Mouse (Mus musculus): ENCODE measurements at regions not wholly inside any gene's neighbourhood (a gene's known extent, or its start where the extent isn't known, plus 50 kb on each side); places are given as distances from the start of the nearest gene placed in this dataset.

DNA sequence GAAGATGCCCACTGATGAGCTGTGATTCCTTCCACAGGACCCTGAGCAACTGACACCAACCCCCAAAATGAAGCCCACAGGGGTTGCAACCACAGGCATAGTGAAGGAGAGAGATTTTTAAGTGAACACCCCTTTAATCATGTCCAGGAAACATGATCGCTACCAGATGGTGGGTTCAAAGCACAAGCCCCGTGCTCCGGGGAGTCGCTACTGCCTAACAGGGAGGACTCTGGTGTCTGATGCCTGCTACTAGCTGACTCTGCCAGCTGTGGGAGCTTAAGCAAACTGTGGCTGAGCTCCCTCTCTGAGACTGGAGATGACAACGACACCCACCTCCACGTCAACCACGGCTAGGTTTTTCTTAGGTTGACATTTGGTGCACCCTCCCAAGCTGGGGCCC is 159.7 kb upstream of the Six2 start:
- no peak overlapping the region for H3K4me3 ChIP-seq (ENCODE audit: low read depth, low read length)
- WGBS = 48% methylated on average over 7 of the region's 7 CpGs
- no peak overlapping the region for H3K9ac ChIP-seq (replicated peaks; ENCODE audit: low read depth, low read length)
- H3K4me2 ChIP-seq (replicated peaks; ENCODE audit: low read depth, low read length) = no peak overlapping the region
- no peaks in the 10 kb centered on the region for H3K36me3 ChIP-seq (ENCODE audit: control insufficient read depth, insufficient read depth, low read length)
- ATAC-seq (ENCODE audit: insufficient number of reproducible peaks, insufficient read depth, low FRiP score, low read depth) = no peak
- no peaks in the 10 kb centered on the region for H3K4me1 ChIP-seq (ENCODE audit: control insufficient read depth, insufficient read depth, low read length)
- no peaks in the 10 kb centered on the region for H3K9me3 ChIP-seq (ENCODE audit: control insufficient read depth, low read depth, low read length)
- no peaks in the 10 kb centered on the region for H3K27me3 ChIP-seq (ENCODE audit: control insufficient read depth, insufficient read depth, low read length)
- no peak overlapping the region for H3K27ac ChIP-seq (ENCODE audit: low read length)

DNA sequence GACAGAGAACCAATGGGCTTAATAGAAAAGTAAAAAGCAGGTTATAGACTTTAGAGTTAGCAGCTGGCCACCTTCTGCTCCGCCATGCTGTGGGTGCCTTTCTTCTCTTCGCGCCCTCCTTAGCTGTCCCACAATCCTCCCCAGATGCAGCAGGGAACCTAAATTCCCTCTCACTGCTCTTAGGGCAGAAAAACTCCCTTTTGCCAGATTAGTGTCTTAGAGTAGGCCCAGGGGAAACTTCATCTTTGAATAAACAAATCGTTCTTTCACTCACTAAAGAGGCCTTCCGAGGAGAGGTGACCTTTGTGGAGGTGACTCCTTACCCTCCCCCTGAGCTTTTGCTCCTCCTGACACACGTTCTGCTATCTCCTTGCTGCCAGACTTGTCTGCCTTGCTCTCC is 157.0 kb upstream of the Six2 start:
- Histone ChIP-seq H3K4me2 (replicated peaks; ENCODE audit: low read depth, low read length) (no peak overlapping the region), H3K27ac (ENCODE audit: low read length) (no peak overlapping the region), H3K4me3 (ENCODE audit: low read depth, low read length) (no peak overlapping the region), H3K36me3 (ENCODE audit: control insufficient read depth, insufficient read depth, low read length) (no peaks in the 10 kb centered on the region), H3K27me3 (ENCODE audit: control insufficient read depth, insufficient read depth, low read length) (no peaks in the 10 kb centered on the region), H3K9ac (replicated peaks; ENCODE audit: low read depth, low read length) (no peak overlapping the region), H3K9me3 (ENCODE audit: control insufficient read depth, low read depth, low read length) (no peaks in the 10 kb centered on the region), H3K4me1 (ENCODE audit: control insufficient read depth, insufficient read depth, low read length) (no peaks in the 10 kb centered on the region)
- no peak for ATAC-seq (ENCODE audit: insufficient number of reproducible peaks, insufficient read depth, low FRiP score, low read depth)
- WGBS = 51% methylated on average over 6 of the region's 6 CpGs

DNA sequence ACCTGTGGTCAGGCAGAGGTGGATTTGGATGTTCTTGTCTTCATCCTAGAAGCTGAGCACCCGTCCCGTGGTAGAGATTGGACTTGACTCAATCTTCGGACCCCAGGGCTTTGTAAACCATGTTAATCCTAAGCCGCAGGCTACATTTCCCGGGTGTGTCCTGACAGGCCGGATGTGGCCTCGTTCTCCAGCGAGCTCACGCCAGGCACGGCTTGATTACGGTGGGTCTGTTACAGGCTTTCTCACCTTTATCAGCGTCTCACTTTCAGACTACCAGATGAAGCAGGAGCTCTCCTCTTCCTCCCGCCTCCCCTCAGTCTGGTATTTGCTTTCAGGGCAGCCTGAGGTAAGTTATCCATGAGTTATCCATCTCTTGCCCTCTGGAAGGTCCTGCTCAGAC is 156.4 kb upstream of the Six2 start:
- Histone ChIP-seq H3K27me3 (ENCODE audit: control insufficient read depth, insufficient read depth, low read length) (no peaks in the 10 kb centered on the region), H3K4me3 (ENCODE audit: low read depth, low read length) (no peak overlapping the region), H3K27ac (ENCODE audit: low read length) (no peak overlapping the region), H3K4me1 (ENCODE audit: control insufficient read depth, insufficient read depth, low read length) (no peaks in the 10 kb centered on the region), H3K36me3 (ENCODE audit: control insufficient read depth, insufficient read depth, low read length) (no peaks in the 10 kb centered on the region), H3K4me2 (replicated peaks; ENCODE audit: low read depth, low read length) (no peak overlapping the region), H3K9me3 (ENCODE audit: control insufficient read depth, low read depth, low read length) (no peaks in the 10 kb centered on the region), H3K9ac (replicated peaks; ENCODE audit: low read depth, low read length) (no peak overlapping the region)
- no peak for ATAC-seq (ENCODE audit: insufficient number of reproducible peaks, insufficient read depth, low FRiP score, low read depth)
- WGBS = 80% methylated on average over 13 of the region's 13 CpGs

DNA sequence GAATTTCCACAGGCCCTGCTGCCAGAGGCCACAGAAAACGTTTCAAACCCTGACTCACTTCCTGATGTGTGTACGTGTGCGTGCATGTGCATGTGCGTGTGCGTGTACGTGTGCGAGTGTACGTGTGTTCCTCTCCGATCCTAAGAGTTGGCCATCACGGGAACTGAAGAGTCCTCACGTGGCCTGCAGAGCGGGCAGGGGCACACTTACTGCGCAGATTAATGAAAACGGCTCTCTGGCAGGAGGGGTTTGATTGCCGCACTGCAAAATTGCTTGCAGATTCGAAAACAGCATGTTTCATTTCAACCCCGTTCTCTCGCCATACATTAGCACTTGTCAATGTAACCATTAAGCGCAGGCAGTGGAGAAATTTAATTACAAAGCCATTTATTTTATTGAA is 135.0 kb upstream of the Six2 start:
- Histone ChIP-seq H3K4me1 (ENCODE audit: control insufficient read depth, insufficient read depth, low read length) (no peaks in the 10 kb centered on the region), H3K9me3 (ENCODE audit: control insufficient read depth, low read depth, low read length) (no peaks in the 10 kb centered on the region), H3K9ac (replicated peaks; ENCODE audit: low read depth, low read length) (no peak overlapping the region), H3K4me3 (ENCODE audit: low read depth, low read length) (no peak overlapping the region), H3K36me3 (ENCODE audit: control insufficient read depth, insufficient read depth, low read length) (no peaks in the 10 kb centered on the region), H3K27me3 (ENCODE audit: control insufficient read depth, insufficient read depth, low read length) (no peaks in the 10 kb centered on the region), H3K27ac (ENCODE audit: low read length) (no peak overlapping the region), H3K4me2 (replicated peaks; ENCODE audit: low read depth, low read length) (no peak overlapping the region)
- ATAC-seq (ENCODE audit: insufficient number of reproducible peaks, insufficient read depth, low FRiP score, low read depth) = no peak
- WGBS = 55% methylated on average over 19 of the region's 19 CpGs

DNA sequence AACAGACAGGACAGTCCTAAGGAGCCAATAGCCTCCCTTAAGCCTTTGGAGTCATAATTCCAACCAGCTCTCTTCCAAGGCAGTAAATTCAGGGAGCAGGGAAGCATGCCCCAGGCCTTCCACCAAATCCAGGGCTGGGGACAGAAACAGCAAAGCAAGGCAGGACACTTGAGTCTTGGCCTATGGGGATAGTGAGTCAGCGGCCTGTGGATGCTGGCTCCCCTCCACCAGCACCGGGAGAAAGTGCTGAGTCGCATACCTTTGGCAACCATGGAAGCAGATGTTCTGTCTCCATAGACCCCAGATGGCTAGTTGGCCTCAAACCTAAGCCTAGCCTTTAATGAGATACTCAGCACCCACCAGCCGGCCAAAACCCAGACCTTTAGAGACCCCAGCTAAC is 133.8 kb upstream of the Six2 start:
- Histone ChIP-seq H3K36me3 (ENCODE audit: control insufficient read depth, insufficient read depth, low read length) (no peaks in the 10 kb centered on the region), H3K27me3 (ENCODE audit: control insufficient read depth, insufficient read depth, low read length) (no peaks in the 10 kb centered on the region), H3K9ac (replicated peaks; ENCODE audit: low read depth, low read length) (no peak overlapping the region), H3K4me3 (ENCODE audit: low read depth, low read length) (no peak overlapping the region), H3K27ac (ENCODE audit: low read length) (no peak overlapping the region), H3K9me3 (ENCODE audit: control insufficient read depth, low read depth, low read length) (no peaks in the 10 kb centered on the region), H3K4me1 (ENCODE audit: control insufficient read depth, insufficient read depth, low read length) (no peaks in the 10 kb centered on the region), H3K4me2 (replicated peaks; ENCODE audit: low read depth, low read length) (no peak overlapping the region)
- no peak for ATAC-seq (ENCODE audit: insufficient number of reproducible peaks, insufficient read depth, low FRiP score, low read depth)
- 82% methylated on average over 4 of the region's 4 CpGs for WGBS

DNA sequence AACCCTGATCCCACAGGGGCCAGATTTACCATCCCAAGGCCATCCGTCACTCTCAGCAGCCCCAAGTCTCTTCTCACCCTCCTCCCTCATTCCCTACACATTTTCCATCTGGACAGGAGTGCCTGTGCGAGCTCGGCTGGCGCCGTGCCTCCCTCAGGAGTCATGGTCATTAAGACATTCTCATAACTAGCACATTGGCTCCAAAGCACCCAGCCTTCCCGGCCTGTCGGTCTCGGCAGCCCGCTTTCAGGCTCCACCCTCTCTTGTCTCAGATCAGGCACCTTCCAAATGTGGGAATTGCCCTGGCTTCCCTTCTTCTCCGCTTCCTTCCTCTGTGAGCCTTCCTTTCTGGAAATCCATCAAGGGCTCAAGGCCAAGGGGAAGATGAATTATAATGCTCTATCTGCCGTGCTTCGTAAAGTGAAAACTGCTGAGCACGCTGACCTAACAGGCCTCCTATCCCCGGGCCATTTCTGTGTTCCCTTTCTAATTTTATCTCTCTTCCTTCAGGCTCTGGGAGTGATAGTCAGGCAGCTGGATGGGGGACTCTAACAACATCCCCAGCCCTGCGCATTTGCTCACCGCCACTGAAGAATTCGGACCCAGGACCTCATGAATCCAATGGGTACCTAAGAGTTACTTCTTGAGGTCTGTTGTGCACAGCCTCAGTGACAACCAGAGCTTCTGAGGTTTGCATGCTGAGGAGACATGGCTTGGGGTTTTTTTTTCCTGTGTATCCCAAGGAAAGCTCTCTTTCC is 130.2 kb upstream of the Six2 start:
- Histone ChIP-seq H3K4me2 (replicated peaks; ENCODE audit: low read depth, low read length) (no peak overlapping the region), H3K4me1 (ENCODE audit: control insufficient read depth, insufficient read depth, low read length) (no peaks in the 10 kb centered on the region), H3K9me3 (ENCODE audit: control insufficient read depth, low read depth, low read length) (no peaks in the 10 kb centered on the region), H3K4me3 (ENCODE audit: low read depth, low read length) (no peak overlapping the region), H3K9ac (replicated peaks; ENCODE audit: low read depth, low read length) (no peak overlapping the region), H3K36me3 (ENCODE audit: control insufficient read depth, insufficient read depth, low read length) (no peaks in the 10 kb centered on the region), H3K27ac (ENCODE audit: low read length) (no peak overlapping the region; the same call in 1 of the 2 replicates), H3K27me3 (ENCODE audit: control insufficient read depth, insufficient read depth, low read length) (no peaks in the 10 kb centered on the region)
- 61% methylated on average over 17 of the region's 17 CpGs for WGBS
- ATAC-seq (ENCODE audit: insufficient number of reproducible peaks, insufficient read depth, low FRiP score, low read depth) = no peak

DNA sequence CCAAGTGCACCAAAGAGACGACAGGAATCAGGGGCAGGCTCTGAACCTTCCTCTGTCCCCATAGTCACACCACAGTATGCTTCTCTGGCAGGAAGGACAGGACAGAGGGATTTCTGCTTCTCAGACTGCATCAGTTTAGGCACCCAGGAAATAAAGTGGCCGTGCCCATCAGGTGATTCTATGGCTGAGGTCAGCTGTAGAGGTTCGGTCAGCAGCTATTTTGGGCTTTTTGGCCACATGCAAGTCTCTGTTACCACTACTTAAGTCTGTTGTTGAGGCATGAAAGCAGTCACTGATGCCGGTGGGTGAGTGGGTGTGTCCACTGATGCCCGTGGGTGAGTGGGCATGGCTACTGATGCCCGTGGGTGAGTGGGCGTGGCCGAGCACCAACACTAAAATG is 128.4 kb upstream of the Six2 start:
- Histone ChIP-seq H3K27ac (ENCODE audit: low read length) (no peak overlapping the region), H3K4me2 (replicated peaks; ENCODE audit: low read depth, low read length) (no peak overlapping the region), H3K4me3 (ENCODE audit: low read depth, low read length) (no peak overlapping the region), H3K9me3 (ENCODE audit: control insufficient read depth, low read depth, low read length) (no peaks in the 10 kb centered on the region), H3K27me3 (ENCODE audit: control insufficient read depth, insufficient read depth, low read length) (no peaks in the 10 kb centered on the region), H3K36me3 (ENCODE audit: control insufficient read depth, insufficient read depth, low read length) (no peaks in the 10 kb centered on the region), H3K9ac (replicated peaks; ENCODE audit: low read depth, low read length) (no peak overlapping the region), H3K4me1 (ENCODE audit: control insufficient read depth, insufficient read depth, low read length) (no peaks in the 10 kb centered on the region)
- ATAC-seq (ENCODE audit: insufficient number of reproducible peaks, insufficient read depth, low FRiP score, low read depth) = no peak
- WGBS = 89% methylated on average over 8 of the region's 8 CpGs

DNA sequence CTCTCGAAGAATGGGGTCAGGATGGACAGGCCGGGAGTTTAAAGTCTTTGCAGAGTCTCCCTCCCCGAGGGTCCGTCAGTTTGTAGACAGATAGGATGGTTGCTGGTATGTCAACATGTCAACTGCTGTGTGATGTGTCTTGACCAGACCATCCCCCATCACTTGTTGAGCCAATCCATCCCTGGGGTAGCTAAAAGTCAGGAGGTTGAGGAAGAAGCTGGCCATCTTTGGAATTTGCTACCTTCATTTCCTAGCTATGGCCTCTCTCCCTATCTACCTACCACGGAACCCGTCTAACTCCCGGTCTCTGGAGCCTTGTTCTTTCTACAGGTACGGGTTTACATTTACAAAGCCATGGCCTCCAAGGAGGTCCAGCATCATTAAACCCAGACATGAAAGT is 128.0 kb upstream of the Six2 start:
- no peaks in the 10 kb centered on the region for H3K9me3 ChIP-seq (ENCODE audit: control insufficient read depth, low read depth, low read length)
- H3K4me3 ChIP-seq (ENCODE audit: low read depth, low read length) = no peak overlapping the region
- H3K9ac ChIP-seq (replicated peaks; ENCODE audit: low read depth, low read length) = no peak overlapping the region
- no peaks in the 10 kb centered on the region for H3K36me3 ChIP-seq (ENCODE audit: control insufficient read depth, insufficient read depth, low read length)
- H3K4me1 ChIP-seq (ENCODE audit: control insufficient read depth, insufficient read depth, low read length) = no peaks in the 10 kb centered on the region
- H3K4me2 ChIP-seq (replicated peaks; ENCODE audit: low read depth, low read length) = no peak overlapping the region
- no peaks in the 10 kb centered on the region for H3K27me3 ChIP-seq (ENCODE audit: control insufficient read depth, insufficient read depth, low read length)
- 81% methylated on average over 8 of the region's 8 CpGs for WGBS
- H3K27ac ChIP-seq (ENCODE audit: low read length) = no peak overlapping the region
- ATAC-seq (ENCODE audit: insufficient number of reproducible peaks, insufficient read depth, low FRiP score, low read depth) = no peak

DNA sequence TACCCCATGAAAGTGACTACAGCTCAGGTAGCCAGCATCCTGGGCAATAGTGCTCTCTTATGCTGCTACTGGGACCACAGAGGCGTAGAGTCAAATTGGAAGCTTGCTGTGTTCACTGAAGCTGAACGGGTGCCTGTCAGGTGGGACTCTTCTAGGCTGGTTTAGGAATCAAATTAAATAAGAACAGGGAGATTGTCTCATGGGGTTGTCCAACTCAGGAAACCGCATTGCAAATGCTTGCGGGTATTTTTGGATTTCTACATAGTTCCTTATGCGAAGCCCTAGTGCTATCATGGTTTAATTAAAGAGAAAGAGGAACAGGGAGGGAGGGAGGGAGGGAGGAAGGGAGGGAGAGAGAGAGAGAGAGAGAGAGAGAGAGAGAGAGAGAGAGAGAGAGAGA is 120.5 kb upstream of the Six2 start:
- Histone ChIP-seq H3K9ac (replicated peaks; ENCODE audit: low read depth, low read length) (no peak overlapping the region), H3K36me3 (ENCODE audit: control insufficient read depth, insufficient read depth, low read length) (no peaks in the 10 kb centered on the region), H3K27ac (ENCODE audit: low read length) (no peak overlapping the region), H3K9me3 (ENCODE audit: control insufficient read depth, low read depth, low read length) (no peaks in the 10 kb centered on the region), H3K4me2 (replicated peaks; ENCODE audit: low read depth, low read length) (no peak overlapping the region), H3K4me3 (ENCODE audit: low read depth, low read length) (no peak overlapping the region), H3K4me1 (ENCODE audit: control insufficient read depth, insufficient read depth, low read length) (no peaks in the 10 kb centered on the region), H3K27me3 (ENCODE audit: control insufficient read depth, insufficient read depth, low read length) (no peaks in the 10 kb centered on the region)
- ATAC-seq (ENCODE audit: insufficient number of reproducible peaks, insufficient read depth, low FRiP score, low read depth) = no peak
- WGBS = 76% methylated on average over 5 of the region's 5 CpGs

All from stomach, embryonic 14.5 days (tissue).